In the genomic region with DNA sequence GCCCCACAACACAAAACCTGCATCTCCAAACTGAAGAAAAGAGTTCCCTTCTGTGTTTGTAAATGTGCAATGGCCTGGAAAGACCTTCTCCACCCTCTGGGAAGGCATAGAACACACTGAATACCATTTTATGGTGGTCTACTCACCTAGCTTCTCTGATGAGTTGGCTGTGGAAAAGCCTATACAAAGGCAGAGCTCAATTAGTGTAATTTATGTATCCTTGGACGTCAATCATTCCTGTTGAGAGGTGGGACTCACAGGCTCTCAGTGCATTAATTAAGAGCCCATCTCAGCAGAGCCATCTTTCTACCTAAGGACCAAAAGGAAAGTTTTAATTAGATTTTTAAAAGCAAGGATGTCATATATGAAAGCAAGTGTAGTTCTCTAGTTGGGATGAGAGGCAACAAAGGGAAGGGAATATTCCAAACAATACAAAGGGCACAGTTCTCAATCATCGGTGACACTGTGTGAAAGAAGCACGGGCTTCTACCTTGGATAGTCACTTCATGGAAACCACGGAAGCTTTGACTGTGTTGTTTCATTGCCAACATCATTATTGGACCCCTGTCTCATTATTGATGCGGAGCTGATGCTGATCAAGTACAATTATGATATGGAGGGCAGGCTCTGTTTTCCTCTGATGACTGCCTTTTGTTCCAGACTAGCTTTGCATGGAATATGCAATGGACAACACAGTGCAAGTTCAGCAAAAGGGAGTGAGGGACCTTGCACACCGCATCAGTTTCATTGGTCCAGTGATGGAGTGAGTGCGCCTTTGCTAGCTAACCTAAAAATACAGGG, we compare ENCODE assay signal across 20 mouse cellular contexts.
DNase-seq lines count a peak whose midpoint lies in the region; ATAC-seq lines count a peak whose summit lies in the region.
"Had no signal": no experiment of that assay in that cellular context is flagged by ENCODE, and none has a peak within 500 bp of the region (broad histone marks: within the 10 kb centered on the region; RNA-seq: fewer than 3 reads in every experiment).

No protein-coding gene starts in this region.

- 75% methylated on average over 7 of the region's 7 CpGs for WGBS in midbrain, embryonic 12.5 days
- WGBS in midbrain, embryonic 16.5 days: 64% methylated on average over 7 of the region's 7 CpGs
- WGBS in forebrain, embryonic 12.5 days: 39% methylated on average over 7 of the region's 7 CpGs
- WGBS in forebrain, embryonic 16.5 days: 32% methylated on average over 7 of the region's 7 CpGs

- no peak overlapping the region for H3K9ac ChIP-seq in midbrain, embryonic 12.5 days (replicated peaks)
- no peak overlapping the region for H3K9ac ChIP-seq in midbrain, embryonic 16.5 days (ENCODE audit: low read depth, low read length)
- no peak overlapping the region for H3K9ac ChIP-seq in forebrain, embryonic 12.5 days
- H3K9ac ChIP-seq in forebrain, embryonic 16.5 days (replicated peaks; ENCODE audit: low read depth, low read length): no peak overlapping the region
- H3K9ac ChIP-seq: liver, postnatal 0 days had no signal

- H3K4me3 ChIP-seq in midbrain, embryonic 12.5 days: no peak overlapping the region
- H3K4me3 ChIP-seq in midbrain, embryonic 16.5 days (ENCODE audit: low read depth, low read length): no peak overlapping the region
- no peak overlapping the region for H3K4me3 ChIP-seq in forebrain, embryonic 12.5 days (replicated peaks)
- no peak overlapping the region for H3K4me3 ChIP-seq in forebrain, embryonic 16.5 days (replicated peaks; ENCODE audit: low read length)
- H3K4me3 ChIP-seq: layer of hippocampus, adult 2 months had no signal

- H3K27me3 ChIP-seq in midbrain, embryonic 12.5 days: no peaks in the 10 kb centered on the region
- no peaks in the 10 kb centered on the region for H3K27me3 ChIP-seq in midbrain, embryonic 16.5 days (ENCODE audit: control insufficient read depth, insufficient read depth, low read depth, low read length)
- peaks cover 10% of the 10 kb centered on the region for H3K27me3 ChIP-seq in forebrain, embryonic 12.5 days
- H3K27me3 ChIP-seq in forebrain, embryonic 16.5 days (replicated peaks; ENCODE audit: control insufficient read depth, insufficient read depth, low read length): no peaks in the 10 kb centered on the region

- no peak for ATAC-seq in midbrain, embryonic 12.5 days (ENCODE audit: low FRiP score, low read depth)
- ATAC-seq in midbrain, embryonic 16.5 days: no peak
- ATAC-seq in forebrain, embryonic 12.5 days (ENCODE audit: low FRiP score): peak; percentile 75; the same call in 1 of the 2 replicates
- peak; percentile 55; the same call in 1 of the 2 replicates for ATAC-seq in forebrain, embryonic 16.5 days
- ATAC-seq: liver, postnatal 0 days had no signal

- 0 out of 2 replicates have a peak, but pooled peaks cover 3% of the 10 kb centered on the region for H3K4me1 ChIP-seq in midbrain, embryonic 12.5 days
- H3K4me1 ChIP-seq in midbrain, embryonic 16.5 days (ENCODE audit: control insufficient read depth, insufficient read depth, low read length): no peaks in the 10 kb centered on the region
- peaks cover 8% of the 10 kb centered on the region for H3K4me1 ChIP-seq in forebrain, embryonic 12.5 days
- peaks cover 7% of the 10 kb centered on the region for H3K4me1 ChIP-seq in forebrain, embryonic 16.5 days (replicated peaks; ENCODE audit: control insufficient read depth, insufficient read depth, low read length)

- DNase-seq in retina, embryonic 14.5 days (ENCODE audit: low spot score): peak; percentile 71
- no peak for DNase-seq in ovary, postnatal 36 days (ENCODE audit: low spot score)
- no peak for DNase-seq in spleen, postnatal 36 days (ENCODE audit: low spot score in 2 of 2)
- DNase-seq: adrenal gland, postnatal 36 days; cerebellum, adult 8-10 months; heart, postnatal 10 days; kidney, adult 18-20 months; layer of hippocampus, postnatal 36 days; left cerebral cortex, postnatal 4 days; liver, postnatal 0 days; lung, postnatal 10 days; right cerebral cortex, postnatal 4 days had no signal

- H3K27ac ChIP-seq in midbrain, embryonic 12.5 days (replicated peaks): 0 out of 2 replicates have a peak overlapping the region, but pooled peaks have one; percentile 27
- no peak overlapping the region for H3K27ac ChIP-seq in midbrain, embryonic 16.5 days (ENCODE audit: low read length)
- H3K27ac ChIP-seq in forebrain, embryonic 12.5 days: 0 out of 2 replicates have a peak overlapping the region, but pooled peaks have one; percentile 13
- H3K27ac ChIP-seq in forebrain, embryonic 16.5 days (ENCODE audit: low read length): no peak overlapping the region
- H3K27ac ChIP-seq: kidney, postnatal 0 days; layer of hippocampus, adult 2 months; stomach, postnatal 0 days had no signal

- H3K9me3 ChIP-seq in midbrain, embryonic 12.5 days: no peaks in the 10 kb centered on the region
- no peaks in the 10 kb centered on the region for H3K9me3 ChIP-seq in midbrain, embryonic 16.5 days (replicated peaks; ENCODE audit: control insufficient read depth, low read length, poor library complexity, severe bottlenecking)
- H3K9me3 ChIP-seq in forebrain, embryonic 12.5 days: no peaks in the 10 kb centered on the region
- H3K9me3 ChIP-seq in forebrain, embryonic 16.5 days (ENCODE audit: control insufficient read depth, low read length): no peaks in the 10 kb centered on the region

- H3K36me3 ChIP-seq in midbrain, embryonic 12.5 days: no peaks in the 10 kb centered on the region
- no peaks in the 10 kb centered on the region for H3K36me3 ChIP-seq in midbrain, embryonic 16.5 days (ENCODE audit: control insufficient read depth, insufficient read depth, low read length)
- H3K36me3 ChIP-seq in forebrain, embryonic 12.5 days (replicated peaks): no peaks in the 10 kb centered on the region
- no peaks in the 10 kb centered on the region for H3K36me3 ChIP-seq in forebrain, embryonic 16.5 days (ENCODE audit: control insufficient read depth, insufficient read depth)

- H3K4me2 ChIP-seq in midbrain, embryonic 12.5 days (replicated peaks): no peak overlapping the region
- H3K4me2 ChIP-seq in midbrain, embryonic 16.5 days (ENCODE audit: low read length): no peak overlapping the region
- no peak overlapping the region; the same call in 1 of the 2 replicates for H3K4me2 ChIP-seq in forebrain, embryonic 12.5 days
- no peak overlapping the region for H3K4me2 ChIP-seq in forebrain, embryonic 16.5 days (ENCODE audit: low read length)
- H3K4me2 ChIP-seq: heart, embryonic 11.5 days had no signal

Comparison
In these comparisons a context has a peak if more than half of its experiments do, and no peak if none do; other contexts are left out.
1. H3K27ac ChIP-seq: peak in midbrain, embryonic 12.5 days (single experiment) and forebrain, embryonic 12.5 days (single experiment); none in midbrain, embryonic 16.5 days (single experiment) and forebrain, embryonic 16.5 days (single experiment).
2. ATAC-seq: peak in forebrain, embryonic 12.5 days (single experiment) and forebrain, embryonic 16.5 days (single experiment); none in midbrain, embryonic 12.5 days (single experiment) and midbrain, embryonic 16.5 days (single experiment).